Mouse (Mus musculus): Measurements from ENCODE around the gene Gm37240.

The Gm37240 gene

GRCm38 (mm10) chr3:85827283-85827682 lies 60.0 kb downstream of the Gm37240 start:
- DNase-seq (ENCODE audit: low spot score) = no peak

- DNase-seq (ENCODE audit: low spot score) = no peak
These were observed 66.3 kb downstream of the Gm37240 start for GRCm38 (mm10) chr3:85820839-85821548.

- no peak for DNase-seq (ENCODE audit: low spot score)
These were observed 68.0 kb downstream of the Gm37240 start for GRCm38 (mm10) chr3:85819319-85819718.

- DNase-seq (ENCODE audit: low spot score) = no peak
These were observed 70.1 kb downstream of the Gm37240 start, which contains the start of gene Fam160a1 for GRCm38 (mm10) chr3:85817191-85817590. Fam160a1 (minus strand) TSS chr3:85817291.

GRCm38 (mm10) chr3:85814241-85814640 lies 73.1 kb downstream of the Gm37240 start:
- DNase-seq (ENCODE audit: low spot score) = peak; percentile 50

GRCm38 (mm10) chr3:85813101-85814014 lies 74.0 kb downstream of the Gm37240 start:
- DNase-seq (ENCODE audit: low spot score) = peak; percentile 16

- DNase-seq (ENCODE audit: low spot score) = no peak
These were observed 75.3 kb downstream of the Gm37240 start for GRCm38 (mm10) chr3:85812010-85812409.

- DNase-seq (ENCODE audit: low spot score) = no peak
These were observed 94.2 kb downstream of the Gm37240 start for GRCm38 (mm10) chr3:85793166-85793565.

GRCm38 (mm10) chr3:85789748-85790147 lies 97.6 kb downstream of the Gm37240 start:
- DNase-seq (ENCODE audit: low spot score) = no peak

GRCm38 (mm10) chr3:85786501-85786900 lies 100.8 kb downstream of the Gm37240 start:
- DNase-seq (ENCODE audit: low spot score) = no peak

GRCm38 (mm10) chr3:85780906-85781305 lies 106.4 kb downstream of the Gm37240 start:
- no peak for DNase-seq (ENCODE audit: low spot score)

GRCm38 (mm10) chr3:85780332-85780731 lies 107.0 kb downstream of the Gm37240 start:
- no peak for DNase-seq (ENCODE audit: low spot score)

GRCm38 (mm10) chr3:85777841-85778240 lies 109.5 kb downstream of the Gm37240 start:
- DNase-seq (ENCODE audit: low spot score) = no peak

GRCm38 (mm10) chr3:85777356-85777755 lies 110.0 kb downstream of the Gm37240 start:
- DNase-seq (ENCODE audit: low spot score) = no peak

GRCm38 (mm10) chr3:85776707-85777106 lies 110.6 kb downstream of the Gm37240 start:
- no peak for DNase-seq (ENCODE audit: low spot score)

- DNase-seq (ENCODE audit: low spot score) = no peak
These were observed 111.2 kb downstream of the Gm37240 start for GRCm38 (mm10) chr3:85776126-85776525.

GRCm38 (mm10) chr3:85773886-85774285 lies 113.4 kb downstream of the Gm37240 start:
- DNase-seq (ENCODE audit: low spot score) = no peak

GRCm38 (mm10) chr3:85773425-85773824 lies 113.9 kb downstream of the Gm37240 start:
- DNase-seq (ENCODE audit: low spot score) = no peak

GRCm38 (mm10) chr3:85764937-85765337 lies 122.4 kb downstream of the Gm37240 start:
- no peak for DNase-seq (ENCODE audit: low spot score)

GRCm38 (mm10) chr3:85764008-85764834 lies 123.1 kb downstream of the Gm37240 start:
- DNase-seq (ENCODE audit: low spot score) = no peak

GRCm38 (mm10) chr3:85757944-85758343 lies 129.4 kb downstream of the Gm37240 start:
- DNase-seq (ENCODE audit: low spot score) = no peak

GRCm38 (mm10) chr3:85757435-85757834 lies 129.9 kb downstream of the Gm37240 start:
- no peak for DNase-seq (ENCODE audit: low spot score)

Measured in lung, postnatal 25 days (tissue).